Comparison of ENCODE assay signal across 24 mouse cellular contexts in genomic region chr7:45649351-45649750, GRCm38 (mm10). TPM values are rescaled to one million over a fixed set of nuclear protein-coding genes. Genes with fewer than 3 reads are reported as not detected.
DNase-seq lines count a peak whose midpoint lies in the region; ATAC-seq and TF ChIP-seq lines count a peak whose summit lies in the region.
"Had no signal": no experiment of that assay in that cellular context is flagged by ENCODE, and none has a peak within 500 bp of the region (broad histone marks: within the 10 kb centered on the region; RNA-seq: fewer than 3 reads in every experiment).

No protein-coding gene starts in this region.

- peak; percentile 50; the same call in 1 of the 2 replicates for ATAC-seq in heart, embryonic 11.5 days (replicated peaks; ENCODE audit: insufficient number of reproducible peaks, low FRiP score, low TSS enrichment)
- ATAC-seq: forebrain, embryonic 14.5 days had no signal

- no peaks in the 10 kb centered on the region for H3K9me3 ChIP-seq in heart, embryonic 11.5 days (replicated peaks; ENCODE audit: control insufficient read depth, low read length)
- H3K9me3 ChIP-seq: limb, embryonic 10.5 days; midbrain, embryonic 10.5 days; neural tube, embryonic 13.5 days had no signal

- DNase-seq in adrenal gland, postnatal 10 days = peak; percentile 66
- no peak for DNase-seq in adrenal gland, adult 8-10 months
- DNase-seq in gastrocnemius, adult 2 months = peak; percentile 84
- peak; percentile 29 to 57 for DNase-seq in heart, postnatal 14 days
- DNase-seq in cerebellum, postnatal 10 days = no peak
- DNase-seq in cerebellum, adult 8-10 months = no peak
- no peak for DNase-seq in left cerebral cortex, postnatal 4 days
- DNase-seq: cerebellum, postnatal 36 days; kidney, postnatal 4 days; lung, embryonic 14.5 days; lung, postnatal 4 days; right cerebral cortex, postnatal 25 days; thymus, postnatal 4 days had no signal

- WGBS in heart, embryonic 11.5 days (ENCODE audit: insufficient replicate concordance) = 44% methylated on average over 8 of the region's 8 CpGs

- H3K36me3 ChIP-seq in heart, embryonic 11.5 days (ENCODE audit: control insufficient read depth, insufficient read depth, low read length) = no peaks in the 10 kb centered on the region
- H3K36me3 ChIP-seq: limb, embryonic 10.5 days; midbrain, embryonic 10.5 days; neural tube, embryonic 13.5 days had no signal

- H3K4me2 ChIP-seq in heart, embryonic 11.5 days = peak overlapping the region; percentile 37
- H3K4me2 ChIP-seq: liver, embryonic 11.5 days; lung, embryonic 14.5 days; neural tube, embryonic 13.5 days had no signal

- H3K27me3 ChIP-seq in heart, embryonic 11.5 days (ENCODE audit: control insufficient read depth, insufficient read depth, low read length) = no peaks in the 10 kb centered on the region; the same call in 1 of the 2 replicates
- H3K27me3 ChIP-seq: neural tube, embryonic 13.5 days had no signal

- TF ChIP-seq CTCF in gastrocnemius, adult 2 months (IDR thresholded peaks at IDR 0.05) = peak; percentile 19; the same call in 1 of the 2 replicates

- H3K27ac ChIP-seq in gastrocnemius, adult 2 months = peak overlapping the region; percentile 86
- H3K27ac ChIP-seq in heart, embryonic 11.5 days (ENCODE audit: low read depth, low read length) = peak overlapping the region; percentile 46
- H3K27ac ChIP-seq: limb, embryonic 10.5 days; midbrain, embryonic 10.5 days; neural tube, embryonic 13.5 days had no signal

- H3K4me1 ChIP-seq in heart, embryonic 11.5 days (ENCODE audit: control insufficient read depth, insufficient read depth, low read length) = peaks cover 8% of the 10 kb centered on the region

- intact Hi-C loops in gastrocnemius, adult 2 months (cut with DNase I) = no loop called here
- intact Hi-C loops in heart, postnatal 14 days (cut with DNase I) = no loop called here
- intact Hi-C loops in left cerebral cortex, postnatal 4 days (cut with DNase I) = no loop called here

- H3K9ac ChIP-seq in heart, embryonic 11.5 days (ENCODE audit: low read depth, low read length) = no peak overlapping the region
- H3K9ac ChIP-seq: lung, embryonic 14.5 days; neural tube, embryonic 13.5 days had no signal

- H3K4me3 ChIP-seq in gastrocnemius, adult 2 months = peak overlapping the region; percentile 51
- no peak overlapping the region for H3K4me3 ChIP-seq in heart, embryonic 11.5 days (ENCODE audit: low read depth, low read length)
- H3K4me3 ChIP-seq: erythroblast, embryonic 14.5 days; limb, embryonic 10.5 days; midbrain, embryonic 10.5 days; neural tube, embryonic 13.5 days had no signal

RNA-seq across cellular contexts. Expression of gene Mamstr, which starts 9.6 kb away (rescaled TPM):
- 10 to 100 TPM in 1 of 2 experiments, 1 to 10 TPM in 1; 8.3 to 13.2 TPM for total RNA-seq in adrenal gland, postnatal 10 days (2021)
- total RNA-seq in adrenal gland, adult 8-10 months (2022) = 10 to 100 TPM in 1 of 4 experiments, 1 to 10 TPM in 3; 2.4 to 14.9 (median 3.6) TPM
- 10 to 100 TPM; 18.7 to 44.9 TPM for total RNA-seq in gastrocnemius, adult 2 months (2021)
- polyA plus RNA-seq in heart, embryonic 11.5 days (2014; fragmentation: Nextera tagmentation; extraction: Ambion mirVana) = 3.4 and 4.0 TPM in 2 replicates
- total RNA-seq in heart, postnatal 14 days (2021) = 1 to 10 TPM; 6.4 to 6.9 TPM
- 1 to 10 TPM; 1.7 to 2.6 TPM for total RNA-seq in left cerebral cortex, postnatal 4 days (2021)
- total RNA-seq: MEL had no signal
- polyA plus RNA-seq: erythroblast, embryonic 14.5 days had no signal

RNA-seq across cellular contexts. Expression of gene Fut2, which starts 16.8 kb away (rescaled TPM):
- total RNA-seq in adrenal gland, postnatal 10 days (2021) = not detected
- under 1 TPM in 2 of 4 experiments, not detected in 2; 0.11 to 0.18 TPM for total RNA-seq in adrenal gland, adult 8-10 months (2022)
- total RNA-seq in gastrocnemius, adult 2 months (2021) = under 1 TPM; 0.14 to 0.28 TPM
- 0.56 and 1.0 TPM in 2 replicates for polyA plus RNA-seq in heart, embryonic 11.5 days (2014; fragmentation: Nextera tagmentation; extraction: Ambion mirVana)
- total RNA-seq in heart, postnatal 14 days (2021) = under 1 TPM; 0.37 to 0.69 TPM
- total RNA-seq in left cerebral cortex, postnatal 4 days (2021) = not detected
- total RNA-seq: MEL; monocyte, adult 5-6 weeks had no signal

RNA-seq across cellular contexts. Expression of gene Rasip1, which starts 22.1 kb away (rescaled TPM):
- 10 to 100 TPM; 35.6 to 37.9 TPM for total RNA-seq in adrenal gland, postnatal 10 days (2021)
- 10 to 100 TPM; 15.5 to 30.2 (median 21.4) TPM for total RNA-seq in adrenal gland, adult 8-10 months (2022)
- 1 to 10 TPM; 5.7 to 8.0 TPM for total RNA-seq in gastrocnemius, adult 2 months (2021)
- polyA plus RNA-seq in heart, embryonic 11.5 days (2014; fragmentation: Nextera tagmentation; extraction: Ambion mirVana) = 13.9 and 14.5 TPM in 2 replicates
- total RNA-seq in heart, postnatal 14 days (2021) = 10 to 100 TPM; 42.6 to 42.8 TPM
- total RNA-seq in left cerebral cortex, postnatal 4 days (2021) = 10 to 100 TPM; 23.5 to 25.1 TPM

RNA-seq across cellular contexts. Expression of gene Izumo1, which starts 27.7 kb away (rescaled TPM):
- under 1 TPM; 0.39 to 0.73 TPM for total RNA-seq in adrenal gland, postnatal 10 days (2021)
- under 1 TPM; 0.14 to 0.68 (median 0.38) TPM for total RNA-seq in adrenal gland, adult 8-10 months (2022)
- under 1 TPM in 1 of 2 experiments, not detected in 1; 0.20 TPM for total RNA-seq in gastrocnemius, adult 2 months (2021)
- polyA plus RNA-seq in heart, embryonic 11.5 days (2014; fragmentation: Nextera tagmentation; extraction: Ambion mirVana) = 0.34 and 0.35 TPM in 2 replicates
- under 1 TPM; 0.54 to 0.67 TPM for total RNA-seq in heart, postnatal 14 days (2021)
- total RNA-seq in left cerebral cortex, postnatal 4 days (2021) = under 1 TPM in 1 of 2 experiments, not detected in 1; 0.20 TPM
- total RNA-seq: layer of hippocampus, postnatal 10 days; MEL; monocyte, adult 5-6 weeks had no signal
- polyA plus RNA-seq: erythroblast, embryonic 14.5 days; forebrain, embryonic 14.5 days; limb, embryonic 10.5 days had no signal

RNA-seq across cellular contexts. Expression of gene Fut1, which starts 32.3 kb away (rescaled TPM):
- total RNA-seq in adrenal gland, postnatal 10 days (2021) = under 1 TPM in 1 of 2 experiments, not detected in 1; 0.21 TPM
- not detected for total RNA-seq in adrenal gland, adult 8-10 months (2022)
- not detected for total RNA-seq in gastrocnemius, adult 2 months (2021)
- polyA plus RNA-seq in heart, embryonic 11.5 days (2014; fragmentation: Nextera tagmentation; extraction: Ambion mirVana) = not detected in 2 replicates
- total RNA-seq in heart, postnatal 14 days (2021) = under 1 TPM in 1 of 2 experiments, not detected in 1; 0.12 TPM
- under 1 TPM in 1 of 2 experiments, not detected in 1; 0.14 TPM for total RNA-seq in left cerebral cortex, postnatal 4 days (2021)
- total RNA-seq: MEL; monocyte, adult 5-6 weeks had no signal
- polyA plus RNA-seq: erythroblast, embryonic 14.5 days; forebrain, embryonic 14.5 days; hindbrain, embryonic 11.5 days; limb, embryonic 10.5 days; liver, embryonic 11.5 days; midbrain, embryonic 10.5 days; neural tube, embryonic 13.5 days had no signal

Comparison
In these comparisons a context has a peak if more than half of its experiments do, and no peak if none do; other contexts are left out.
1. DNase-seq: peak in adrenal gland, postnatal 10 days (single experiment), gastrocnemius, adult 2 months (single experiment) and heart, postnatal 14 days (2 of 2); none in adrenal gland, adult 8-10 months (single experiment), cerebellum, postnatal 10 days (0 of 2), cerebellum, adult 8-10 months (single experiment) and left cerebral cortex, postnatal 4 days (single experiment).